Mouse (Mus musculus) 416B (cell line): ENCODE results near the gene Lin7a.

Experiments used
- DNase-seq: peaks from one replicate; pipeline ENCODE4 v3.0.0; 2011; ENCODE audit warnings: low read depth

Gene Lin7a

GRCm38 (mm10) chr10:107251801-107252502, 19.5 kb upstream of the Lin7a start:
- DNase-seq = no peak

DNA sequence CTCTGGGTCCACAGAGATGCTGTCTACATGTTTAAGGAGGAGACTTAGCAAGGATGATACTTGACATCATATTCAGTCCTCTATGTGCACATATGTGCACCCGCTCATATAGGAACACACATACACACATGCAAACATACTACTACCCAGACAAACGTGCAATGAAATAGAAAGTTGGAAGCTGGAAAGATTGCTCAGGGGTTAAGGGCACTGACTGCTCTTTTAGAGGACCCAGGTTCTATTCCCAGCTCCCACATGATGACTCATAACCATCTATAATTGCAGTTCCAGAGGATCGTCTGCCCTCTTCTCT, 19.0 kb upstream of the Lin7a start:
- DNase-seq = no peak

DNA sequence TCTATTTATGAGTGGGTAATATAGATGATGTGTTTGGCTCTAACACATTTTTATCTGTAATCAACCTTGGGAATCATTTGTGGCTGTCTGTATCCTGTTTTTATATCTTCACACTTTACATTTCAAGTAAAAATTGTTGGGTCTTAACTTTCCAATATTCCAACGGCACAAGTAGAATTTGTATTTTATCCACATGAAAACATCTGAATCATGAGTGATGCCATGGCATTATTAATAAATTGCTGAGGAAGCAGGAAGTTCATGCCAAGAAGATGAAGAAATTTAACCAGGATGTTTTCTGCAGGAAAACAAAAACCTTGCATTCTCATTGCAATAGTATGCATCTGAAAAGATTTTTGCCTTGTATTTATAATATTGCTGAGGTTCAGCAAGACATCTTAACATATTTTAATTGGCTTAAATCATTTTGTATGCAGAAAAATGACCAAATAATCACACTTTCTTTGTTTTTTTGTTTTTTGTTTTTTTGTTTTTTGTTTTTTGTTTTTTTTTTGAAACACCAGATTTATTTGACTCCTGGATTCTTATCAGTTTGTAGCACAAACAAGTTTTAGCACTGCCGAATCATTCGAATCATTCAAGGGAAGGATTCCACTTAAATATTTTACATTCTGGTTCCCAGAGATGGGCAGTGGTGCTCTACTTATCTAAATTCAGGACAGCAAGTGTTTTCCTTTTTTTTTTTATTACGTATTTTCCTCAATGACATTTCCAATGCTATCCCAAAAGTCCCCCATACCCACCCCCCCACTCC, 18.1 kb upstream of the Lin7a start:
- DNase-seq = no peak

GRCm38 (mm10) chr10:107254656-107255055, 16.8 kb upstream of the Lin7a start:
- no peak for DNase-seq

GRCm38 (mm10) chr10:107255351-107256050, 16.0 kb upstream of the Lin7a start:
- DNase-seq = no peak

DNA sequence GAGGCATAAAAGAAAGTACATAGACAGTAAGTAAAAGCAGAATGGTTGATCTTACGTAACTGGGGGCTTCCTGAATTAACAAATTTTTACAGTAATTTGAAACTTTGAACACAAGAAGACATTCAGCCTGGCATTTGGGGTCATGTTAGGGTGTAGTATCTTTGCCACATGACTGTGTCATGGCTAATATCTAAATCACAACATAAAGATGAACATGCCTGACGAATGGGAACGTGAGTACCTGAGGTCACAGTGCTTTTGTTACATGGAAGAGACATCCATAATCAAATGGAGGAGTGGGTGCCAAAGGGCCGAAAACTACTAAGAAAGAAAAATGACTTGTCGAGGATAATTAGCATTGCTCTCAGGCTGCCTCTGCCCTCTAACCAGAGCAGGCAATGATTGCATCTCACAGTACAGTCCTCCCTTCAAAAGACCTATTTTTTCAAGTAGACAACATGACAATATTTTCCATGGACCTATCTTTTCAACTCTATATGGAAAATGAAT, 15.0 kb upstream of the Lin7a start:
- no peak for DNase-seq

DNA sequence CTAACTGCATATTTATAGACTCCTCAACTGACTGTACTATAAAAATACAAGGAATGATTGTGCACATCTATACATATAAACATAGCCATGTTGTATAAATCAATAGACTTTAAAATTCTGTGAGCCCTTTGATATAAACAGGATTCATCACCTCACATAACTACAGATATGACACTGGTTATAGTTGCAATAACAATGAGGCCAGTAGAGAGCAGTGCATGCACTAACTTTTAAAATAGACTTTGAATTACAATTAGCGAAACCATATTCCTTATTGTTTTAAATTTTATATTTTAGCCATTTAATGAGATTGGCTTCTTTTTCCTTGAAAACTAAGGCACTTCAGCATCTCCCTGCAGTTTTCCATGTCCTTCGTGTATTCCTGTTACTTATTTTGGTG, 11.1 kb upstream of the Lin7a start:
- DNase-seq = no peak

GRCm38 (mm10) chr10:107272131-107272803, 781 bp downstream of the Lin7a start:
- DNase-seq = no peak

GRCm38 (mm10) chr10:107272804-107273145, 1.3 kb downstream of the Lin7a start:
- no peak for DNase-seq

- DNase-seq = peak; percentile 5
These were observed 2.4 kb downstream of the Lin7a start for GRCm38 (mm10) chr10:107273848-107274247.

- DNase-seq = peak; percentile 17
These were observed 3.3 kb downstream of the Lin7a start for GRCm38 (mm10) chr10:107274785-107275184.

GRCm38 (mm10) chr10:107276647-107277046, 5.2 kb downstream of the Lin7a start:
- no peak for DNase-seq

- DNase-seq = no peak
These were observed 22.6 kb downstream of the Lin7a start for GRCm38 (mm10) chr10:107293934-107294664.

DNA sequence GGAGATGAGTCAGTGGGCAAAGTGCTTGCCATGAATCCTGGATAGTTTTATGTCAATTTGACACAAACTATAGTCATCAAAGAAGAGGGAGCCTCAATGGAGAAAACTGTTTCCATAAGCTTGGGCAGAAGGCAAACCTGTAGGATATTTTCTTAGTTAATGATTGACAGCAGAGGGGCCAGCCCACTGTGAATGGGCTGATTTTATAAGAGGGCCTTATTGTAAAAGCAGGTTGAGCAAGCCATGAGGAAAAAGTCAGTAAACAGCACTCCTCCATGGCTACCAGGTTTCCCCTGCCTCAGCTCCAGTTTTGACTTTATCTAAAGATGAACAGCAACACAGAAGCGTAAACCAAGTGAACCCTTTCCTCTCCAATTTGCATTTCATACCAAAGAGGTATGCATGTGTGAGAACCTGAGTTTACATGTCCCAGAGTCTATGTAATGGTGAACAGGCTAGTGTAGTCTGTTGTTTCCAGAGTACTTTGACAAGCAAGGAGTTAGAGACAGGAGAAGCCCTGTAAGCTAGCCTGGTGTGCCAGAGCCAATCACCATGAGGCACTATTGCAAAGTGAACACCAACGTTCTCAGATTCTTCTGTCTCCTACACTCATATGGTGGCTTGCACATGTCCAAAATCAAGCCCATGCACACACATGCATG, 29.2 kb downstream of the Lin7a start:
- no peak for DNase-seq

DNA sequence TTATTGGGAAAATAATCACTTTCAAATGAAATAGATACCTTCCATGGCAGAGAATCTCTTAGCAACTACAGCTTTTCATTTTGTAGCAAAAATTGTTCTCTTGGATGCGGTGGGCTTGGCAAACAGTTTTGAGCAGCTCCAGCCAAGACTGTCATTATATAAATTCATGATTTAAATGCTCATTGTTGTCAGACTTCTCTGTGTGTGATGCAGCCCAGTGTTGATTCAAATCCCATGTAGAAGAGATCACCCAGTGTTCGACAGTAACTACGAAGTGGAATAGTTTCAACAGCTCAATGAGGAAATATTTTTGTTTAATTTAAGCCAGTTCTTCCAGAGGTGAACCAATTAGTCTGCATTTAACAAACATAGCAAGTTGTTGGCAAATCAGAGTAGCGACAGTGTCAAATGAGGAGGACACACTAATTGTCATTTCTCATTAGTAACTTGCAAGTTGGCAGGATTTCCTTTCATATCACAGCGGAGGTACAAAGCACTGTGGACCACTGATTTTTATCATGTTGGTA, 39.5 kb downstream of the Lin7a start:
- DNase-seq = no peak

DNA sequence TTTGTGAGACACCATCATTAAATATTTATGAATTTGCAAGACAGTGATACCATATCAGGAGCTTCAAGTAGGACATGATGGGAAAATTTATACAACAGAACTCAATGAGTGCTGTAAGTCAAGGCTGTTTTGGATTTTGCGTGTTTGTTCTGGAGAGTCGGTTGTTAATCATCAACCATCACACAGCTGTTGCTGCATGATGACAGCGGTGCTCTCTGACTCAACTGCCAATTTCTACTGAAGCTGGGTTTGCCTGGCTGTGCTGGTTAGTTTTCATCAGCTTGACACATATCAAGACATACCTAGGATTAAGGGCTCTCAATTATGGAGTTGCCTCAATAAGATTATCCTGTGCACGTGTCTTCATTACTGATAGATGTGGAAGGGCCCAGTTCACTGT, 41.1 kb downstream of the Lin7a start:
- DNase-seq = no peak

- DNase-seq = no peak
These were observed 41.9 kb downstream of the Lin7a start for GRCm38 (mm10) chr10:107313395-107313794.

DNA sequence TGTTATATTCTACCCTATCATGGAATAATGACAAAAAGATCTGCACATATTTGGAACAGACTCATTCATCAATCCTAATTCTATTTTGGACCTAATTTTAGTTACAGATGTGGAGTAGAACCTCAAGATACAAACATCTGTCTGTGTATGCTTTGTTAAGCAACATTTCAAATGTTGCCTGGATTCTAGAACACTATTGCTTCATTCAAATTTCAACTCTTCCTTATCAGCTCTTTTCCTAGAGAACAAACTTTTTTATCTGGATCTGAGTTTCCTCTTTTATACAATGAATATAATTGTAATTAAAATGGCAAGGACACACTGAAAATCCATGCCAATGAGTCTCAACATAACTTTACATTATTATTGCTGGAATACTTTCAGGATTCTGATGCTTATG, 43.8 kb downstream of the Lin7a start:
- no peak for DNase-seq

- DNase-seq = no peak
These were observed 44.2 kb downstream of the Lin7a start for GRCm38 (mm10) chr10:107315681-107316080.

- no peak for DNase-seq
These were observed 44.6 kb downstream of the Lin7a start for GRCm38 (mm10) chr10:107316100-107316499.

- no peak for DNase-seq
These were observed 48.2 kb downstream of the Lin7a start for GRCm38 (mm10) chr10:107319648-107320047.
